20 mouse cellular contexts compared by ENCODE assay signal in the genomic region with DNA sequence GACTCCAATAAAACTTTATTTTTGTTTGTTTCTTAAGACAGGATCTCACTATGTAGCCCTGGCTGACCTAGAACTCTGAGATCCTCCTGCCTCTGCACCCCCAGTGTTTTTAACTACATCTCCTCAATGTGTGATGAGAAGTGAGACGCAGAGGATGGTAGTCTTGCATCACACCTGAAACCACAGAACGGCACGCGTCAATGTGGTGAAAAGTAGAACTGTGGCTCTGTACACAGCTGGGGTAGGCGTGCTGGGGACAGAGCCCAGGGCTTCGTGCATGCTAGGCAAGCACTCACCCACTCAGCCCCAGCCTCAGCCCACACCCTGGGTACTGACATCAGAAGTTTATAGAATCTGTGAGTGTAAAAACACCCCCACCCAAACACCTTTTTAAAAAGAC.
DNase-seq lines count a peak whose midpoint lies in the region; ATAC-seq and TF ChIP-seq lines count a peak whose summit lies in the region.
"Had no signal": no experiment of that assay in that cellular context is flagged by ENCODE, and none has a peak within 500 bp of the region (broad histone marks: within the 10 kb centered on the region; RNA-seq: fewer than 3 reads in every experiment).

No protein-coding gene starts in this region.

- TF ChIP-seq CTCF in hindbrain, postnatal 0 days (IDR thresholded peaks at IDR 0.05; ENCODE audit: low read depth), result no peak

- H3K9me3 ChIP-seq in hindbrain, embryonic 12.5 days (replicated peaks), result no peaks in the 10 kb centered on the region
- H3K9me3 ChIP-seq in hindbrain, postnatal 0 days (ENCODE audit: low read length), result no peaks in the 10 kb centered on the region
- no peaks in the 10 kb centered on the region for H3K9me3 ChIP-seq in liver, embryonic 11.5 days (ENCODE audit: control insufficient read depth, low read length)
- H3K9me3 ChIP-seq: embryonic facial prominence, embryonic 13.5 days; forebrain, embryonic 10.5 days; heart, embryonic 15.5 days; liver, embryonic 13.5 days; midbrain, embryonic 15.5 days had no signal

- 44% methylated on average over 6 of the region's 6 CpGs for WGBS in macrophage (ENCODE audit: missing documents)
- WGBS in hindbrain, embryonic 12.5 days, result 91% methylated on average over 6 of the region's 6 CpGs
- 97% methylated on average over 6 of the region's 6 CpGs for WGBS in hindbrain, postnatal 0 days
- WGBS in liver, embryonic 11.5 days, result 79% methylated on average over 6 of the region's 6 CpGs

- H3K27ac ChIP-seq in macrophage, result peak overlapping the region; percentile 93
- no peak overlapping the region for H3K27ac ChIP-seq in hindbrain, embryonic 12.5 days
- no peak overlapping the region for H3K27ac ChIP-seq in hindbrain, postnatal 0 days
- H3K27ac ChIP-seq in liver, embryonic 11.5 days (ENCODE audit: low read depth, low read length), result no peak overlapping the region
- H3K27ac ChIP-seq: embryonic facial prominence, embryonic 13.5 days; forebrain, embryonic 10.5 days; hindbrain, embryonic 14.5 days; liver, embryonic 13.5 days; midbrain, embryonic 15.5 days had no signal

- no peak overlapping the region for H3K9ac ChIP-seq in hindbrain, embryonic 12.5 days
- no peak overlapping the region for H3K9ac ChIP-seq in hindbrain, postnatal 0 days (replicated peaks; ENCODE audit: low read length)
- H3K9ac ChIP-seq in liver, embryonic 11.5 days (ENCODE audit: low read depth, low read length), result no peak overlapping the region
- H3K9ac ChIP-seq: embryonic facial prominence, embryonic 13.5 days; heart, embryonic 15.5 days; hindbrain, embryonic 14.5 days; liver, embryonic 13.5 days; midbrain, embryonic 15.5 days had no signal

- DNase-seq in A20 (ENCODE audit: low read depth, low spot score), result peak; percentile 33
- DNase-seq in CD8-positive naive resting alpha-beta T cell, adult 2 months (ENCODE audit: low read depth in 2 of 2, low spot score in 2 of 2), result peak; percentile 38 to 54
- peak; percentile 66 for DNase-seq in splenic B cell, adult 2 months (ENCODE audit: low read depth, low spot score)
- DNase-seq in adrenal gland, adult 8-10 months, result no peak
- DNase-seq in hindbrain, postnatal 0 days (ENCODE audit: low spot score), result no peak
- DNase-seq in liver, embryonic 11.5 days (ENCODE audit: low spot score), result no peak
- DNase-seq: cerebellum, adult 18-20 months; kidney, adult 2 months; kidney, postnatal 4 days; left cerebral cortex, postnatal 4 days; liver, embryonic 13.5 days; lung, postnatal 10 days had no signal

- peaks cover 15% of the 10 kb centered on the region for H3K4me1 ChIP-seq in hindbrain, embryonic 12.5 days
- peaks cover 3% of the 10 kb centered on the region; the same call in 1 of the 2 replicates for H3K4me1 ChIP-seq in hindbrain, postnatal 0 days (ENCODE audit: insufficient read depth, low read length)
- peaks cover 31% of the 10 kb centered on the region for H3K4me1 ChIP-seq in liver, embryonic 11.5 days (replicated peaks; ENCODE audit: control insufficient read depth, insufficient read depth, low read length)

- H3K27me3 ChIP-seq in splenic B cell, adult 2 months (ENCODE audit: control insufficient read depth, insufficient read depth, low read length, poor library complexity, severe bottlenecking), result no peaks in the 10 kb centered on the region
- no peaks in the 10 kb centered on the region for H3K27me3 ChIP-seq in hindbrain, embryonic 12.5 days
- no peaks in the 10 kb centered on the region for H3K27me3 ChIP-seq in hindbrain, postnatal 0 days (ENCODE audit: insufficient read depth, low read length)
- H3K27me3 ChIP-seq in liver, embryonic 11.5 days (replicated peaks; ENCODE audit: control insufficient read depth, insufficient read depth, low read length), result no peaks in the 10 kb centered on the region
- H3K27me3 ChIP-seq: embryonic facial prominence, embryonic 13.5 days; heart, embryonic 15.5 days; liver, embryonic 13.5 days; midbrain, embryonic 15.5 days; Patski had no signal

- peaks cover 68% of the 10 kb centered on the region for H3K79me2 ChIP-seq in macrophage (ENCODE audit: inconsistent target)

- H3K36me3 ChIP-seq in macrophage (ENCODE audit: inconsistent target), result no peaks in the 10 kb centered on the region
- H3K36me3 ChIP-seq in splenic B cell, adult 2 months (ENCODE audit: control insufficient read depth, insufficient read depth, low read length, poor library complexity, severe bottlenecking), result no peaks in the 10 kb centered on the region; the same call in 1 of the 2 replicates
- H3K36me3 ChIP-seq in hindbrain, embryonic 12.5 days, result no peaks in the 10 kb centered on the region
- no peaks in the 10 kb centered on the region for H3K36me3 ChIP-seq in hindbrain, postnatal 0 days (ENCODE audit: insufficient read depth, low read length)
- no peaks in the 10 kb centered on the region for H3K36me3 ChIP-seq in liver, embryonic 11.5 days (ENCODE audit: control insufficient read depth, insufficient read depth, low read length)
- H3K36me3 ChIP-seq: embryonic facial prominence, embryonic 13.5 days; heart, embryonic 15.5 days; liver, embryonic 13.5 days; midbrain, embryonic 15.5 days had no signal

- H3K4me2 ChIP-seq in hindbrain, embryonic 12.5 days (replicated peaks), result no peak overlapping the region
- H3K4me2 ChIP-seq in hindbrain, postnatal 0 days (ENCODE audit: low read depth, low read length), result no peak overlapping the region
- no peak overlapping the region for H3K4me2 ChIP-seq in liver, embryonic 11.5 days
- H3K4me2 ChIP-seq: embryonic facial prominence, embryonic 13.5 days; heart, embryonic 15.5 days; hindbrain, embryonic 14.5 days; liver, embryonic 13.5 days; midbrain, embryonic 15.5 days had no signal

- H3K4me3 ChIP-seq in macrophage (ENCODE audit: inconsistent target), result no peak overlapping the region
- H3K4me3 ChIP-seq in hindbrain, embryonic 12.5 days, result no peak overlapping the region
- no peak overlapping the region for H3K4me3 ChIP-seq in hindbrain, postnatal 0 days (ENCODE audit: low read length)
- H3K4me3 ChIP-seq in liver, embryonic 11.5 days (ENCODE audit: low read depth, low read length), result no peak overlapping the region
- H3K4me3 ChIP-seq: embryonic facial prominence, embryonic 13.5 days; forebrain, embryonic 10.5 days; heart, embryonic 15.5 days; liver, embryonic 13.5 days; midbrain, embryonic 15.5 days had no signal

- no peak for ATAC-seq in hindbrain, embryonic 12.5 days (ENCODE audit: low FRiP score)
- ATAC-seq in hindbrain, postnatal 0 days, result no peak
- no peak for ATAC-seq in liver, embryonic 11.5 days (replicated peaks; ENCODE audit: low FRiP score)
- ATAC-seq: midbrain, embryonic 15.5 days; Patski had no signal

Comparison
In these comparisons a context has a peak if more than half of its experiments do, and no peak if none do; other contexts are left out.
1. DNase-seq: peak in A20 (single experiment), CD8-positive naive resting alpha-beta T cell, adult 2 months (2 of 2) and splenic B cell, adult 2 months (single experiment); none in adrenal gland, adult 8-10 months (single experiment), hindbrain, postnatal 0 days (single experiment) and liver, embryonic 11.5 days (single experiment).